Mouse (Mus musculus): ENCODE results near the gene Kcna5.

GRCm38 (mm10) chr6:126535208-126535910, at the start of gene Kcna5:
- TF ChIP-seq CTCF (IDR thresholded peaks at IDR 0.05; ENCODE audit: extremely low read depth, insufficient read length, insufficient replicate concordance, low read depth, low read length): no peak
- TF ChIP-seq POLR2A (IDR thresholded peaks at IDR 0.05; ENCODE audit: low read depth, low read length): no peak
